Mouse (Mus musculus): ENCODE measurements around the gene Scn5a. TPM values are rescaled to one million over a fixed set of nuclear protein-coding genes. Genes with fewer than 3 reads are reported as not detected.

The Scn5a gene
- polyA plus RNA-seq, 1 experiment from 2014 or later, result 0.01 TPM

GRCm38 (mm10) chr9:119457122-119457521 is 121.7 kb downstream of the Scn5a start:
- H3K27me3 ChIP-seq (ENCODE audit: insufficient read depth, low read length), result no peaks in the 10 kb centered on the region
- no peak overlapping the region for H3K4me3 ChIP-seq (ENCODE audit: low read depth, low read length)
- no peak overlapping the region for H3K27ac ChIP-seq (ENCODE audit: low read depth)
- ATAC-seq (no peak), DNase-seq (no peak)
- 81% methylated on average over 14 of the region's 14 CpGs for WGBS (ENCODE audit: insufficient replicate concordance)
- no peak overlapping the region for H3K9ac ChIP-seq (replicated peaks)
- no peak overlapping the region for H3K4me2 ChIP-seq (ENCODE audit: low read depth, low read length)
- H3K9me3 ChIP-seq (ENCODE audit: low read length), result no peaks in the 10 kb centered on the region
- no peaks in the 10 kb centered on the region for H3K4me1 ChIP-seq (ENCODE audit: insufficient read depth)
- peaks cover 18% of the 10 kb centered on the region; the same call in 1 of the 2 replicates for H3K36me3 ChIP-seq (replicated peaks; ENCODE audit: insufficient read depth, low read length)
- TF ChIP-seq CTCF (IDR thresholded peaks at IDR 0.05; ENCODE audit: low read depth), result no peak
- TF ChIP-seq EP300 (IDR thresholded peaks at IDR 0.05; ENCODE audit: low read depth), result no peak

- Histone ChIP-seq H3K4me2 (ENCODE audit: low read depth, low read length) (no peak overlapping the region), H3K4me1 (ENCODE audit: insufficient read depth) (no peaks in the 10 kb centered on the region), H3K9ac (replicated peaks) (no peak overlapping the region), H3K4me3 (ENCODE audit: low read depth, low read length) (no peak overlapping the region), H3K27me3 (ENCODE audit: insufficient read depth, low read length) (no peaks in the 10 kb centered on the region), H3K27ac (ENCODE audit: low read depth) (no peak overlapping the region), H3K36me3 (replicated peaks; ENCODE audit: insufficient read depth, low read length) (peaks cover 25% of the 10 kb centered on the region), H3K9me3 (ENCODE audit: low read length) (no peaks in the 10 kb centered on the region)
- DNase-seq (no peak), ATAC-seq (no peak)
- TF ChIP-seq CTCF (IDR thresholded peaks at IDR 0.05; ENCODE audit: low read depth) (no peak), EP300 (IDR thresholded peaks at IDR 0.05; ENCODE audit: low read depth) (no peak)
- WGBS (ENCODE audit: insufficient replicate concordance), result 80% methylated on average over 14 of the region's 14 CpGs
Observed at GRCm38 (mm10) chr9:119455967-119456366, 122.8 kb downstream of the Scn5a start.

- Histone ChIP-seq H3K4me3 (ENCODE audit: low read depth, low read length) (peak overlapping the region; percentile 81), H3K9me3 (ENCODE audit: low read length) (no peaks in the 10 kb centered on the region), H3K4me2 (ENCODE audit: low read depth, low read length) (peak overlapping the region; percentile 96), H3K27ac (ENCODE audit: low read depth) (peak overlapping the region; percentile 73; the same call in 1 of the 2 replicates), H3K9ac (replicated peaks) (peak overlapping the region; percentile 84), H3K36me3 (replicated peaks; ENCODE audit: insufficient read depth, low read length) (peaks cover 24% of the 10 kb centered on the region), H3K4me1 (ENCODE audit: insufficient read depth) (peaks cover 13% of the 10 kb centered on the region), H3K27me3 (ENCODE audit: insufficient read depth, low read length) (no peaks in the 10 kb centered on the region)
- no peak for DNase-seq
- ATAC-seq, result no peak
- WGBS (ENCODE audit: insufficient replicate concordance), result 13% methylated on average over 6 of the region's 6 CpGs
- no peak for TF ChIP-seq CTCF (IDR thresholded peaks at IDR 0.05; ENCODE audit: low read depth)
- TF ChIP-seq EP300 (IDR thresholded peaks at IDR 0.05; ENCODE audit: low read depth), result no peak
Observed at GRCm38 (mm10) chr9:119445737-119446136, 133.1 kb downstream of the Scn5a start.

GRCm38 (mm10) chr9:119444738-119445429 is 133.9 kb downstream of the Scn5a start, which contains the start of gene Exog:
Gene Exog (plus strand): TSS chr9:119444943.
- under 1% methylated on average over 52 of the region's 52 CpGs for WGBS (ENCODE audit: insufficient replicate concordance)
- Histone ChIP-seq H3K36me3 (replicated peaks; ENCODE audit: insufficient read depth, low read length) (peaks cover 17% of the 10 kb centered on the region), H3K27ac (ENCODE audit: low read depth) (peak within 1 kb of the TSS; percentile 73), H3K9me3 (ENCODE audit: low read length) (no peaks in the 10 kb centered on the region), H3K9ac (replicated peaks) (peak within 1 kb of the TSS; percentile 84), H3K4me2 (ENCODE audit: low read depth, low read length) (peak within 1 kb of the TSS; percentile 96), H3K4me1 (ENCODE audit: insufficient read depth) (peaks cover 13% of the 10 kb centered on the region), H3K4me3 (ENCODE audit: low read depth, low read length) (peak within 1 kb of the TSS; percentile 81), H3K27me3 (ENCODE audit: insufficient read depth, low read length) (no peaks in the 10 kb centered on the region)
- peak; percentile 81 for TF ChIP-seq CTCF (IDR thresholded peaks at IDR 0.05; ENCODE audit: low read depth)
- no peak for TF ChIP-seq EP300 (IDR thresholded peaks at IDR 0.05; ENCODE audit: low read depth)
- peak; percentile 89 for ATAC-seq
- peak; percentile 95 for DNase-seq

- no peaks in the 10 kb centered on the region; the same call in 1 of the 2 replicates for H3K4me1 ChIP-seq (ENCODE audit: insufficient read depth)
- H3K9me3 ChIP-seq (ENCODE audit: low read length), result no peaks in the 10 kb centered on the region
- no peak overlapping the region for H3K4me3 ChIP-seq (ENCODE audit: low read depth, low read length)
- no peak overlapping the region for H3K9ac ChIP-seq (replicated peaks)
- H3K4me2 ChIP-seq (ENCODE audit: low read depth, low read length), result no peak overlapping the region
- H3K36me3 ChIP-seq (replicated peaks; ENCODE audit: insufficient read depth, low read length), result 0 out of 2 replicates have a peak, but pooled peaks cover 2% of the 10 kb centered on the region
- no peaks in the 10 kb centered on the region for H3K27me3 ChIP-seq (ENCODE audit: insufficient read depth, low read length)
- ATAC-seq (no peak), DNase-seq (no peak)
- no peak overlapping the region for H3K27ac ChIP-seq (ENCODE audit: low read depth)
- WGBS (ENCODE audit: insufficient replicate concordance), result 71% methylated on average over 9 of the region's 9 CpGs
- TF ChIP-seq EP300 (IDR thresholded peaks at IDR 0.05; ENCODE audit: low read depth) (no peak), CTCF (IDR thresholded peaks at IDR 0.05; ENCODE audit: low read depth) (no peak)
Observed at GRCm38 (mm10) chr9:119438498-119439000, 140.3 kb downstream of the Scn5a start.

- H3K4me3 ChIP-seq (ENCODE audit: low read depth, low read length), result no peak overlapping the region
- DNase-seq (no peak), ATAC-seq (peak; percentile 68)
- no peaks in the 10 kb centered on the region for H3K9me3 ChIP-seq (ENCODE audit: low read length)
- no peaks in the 10 kb centered on the region; the same call in 1 of the 2 replicates for H3K4me1 ChIP-seq (ENCODE audit: insufficient read depth)
- no peaks in the 10 kb centered on the region for H3K27me3 ChIP-seq (ENCODE audit: insufficient read depth, low read length)
- 76% methylated on average over 12 of the region's 12 CpGs for WGBS (ENCODE audit: insufficient replicate concordance)
- H3K9ac ChIP-seq (replicated peaks), result no peak overlapping the region
- no peak overlapping the region for H3K27ac ChIP-seq (ENCODE audit: low read depth)
- no peak for TF ChIP-seq CTCF (IDR thresholded peaks at IDR 0.05; ENCODE audit: low read depth)
- no peak for TF ChIP-seq EP300 (IDR thresholded peaks at IDR 0.05; ENCODE audit: low read depth)
- 0 out of 2 replicates have a peak, but pooled peaks cover 4% of the 10 kb centered on the region for H3K36me3 ChIP-seq (replicated peaks; ENCODE audit: insufficient read depth, low read length)
- no peak overlapping the region for H3K4me2 ChIP-seq (ENCODE audit: low read depth, low read length)
Observed at GRCm38 (mm10) chr9:119438065-119438464, 140.8 kb downstream of the Scn5a start.
